In the genomic region with DNA sequence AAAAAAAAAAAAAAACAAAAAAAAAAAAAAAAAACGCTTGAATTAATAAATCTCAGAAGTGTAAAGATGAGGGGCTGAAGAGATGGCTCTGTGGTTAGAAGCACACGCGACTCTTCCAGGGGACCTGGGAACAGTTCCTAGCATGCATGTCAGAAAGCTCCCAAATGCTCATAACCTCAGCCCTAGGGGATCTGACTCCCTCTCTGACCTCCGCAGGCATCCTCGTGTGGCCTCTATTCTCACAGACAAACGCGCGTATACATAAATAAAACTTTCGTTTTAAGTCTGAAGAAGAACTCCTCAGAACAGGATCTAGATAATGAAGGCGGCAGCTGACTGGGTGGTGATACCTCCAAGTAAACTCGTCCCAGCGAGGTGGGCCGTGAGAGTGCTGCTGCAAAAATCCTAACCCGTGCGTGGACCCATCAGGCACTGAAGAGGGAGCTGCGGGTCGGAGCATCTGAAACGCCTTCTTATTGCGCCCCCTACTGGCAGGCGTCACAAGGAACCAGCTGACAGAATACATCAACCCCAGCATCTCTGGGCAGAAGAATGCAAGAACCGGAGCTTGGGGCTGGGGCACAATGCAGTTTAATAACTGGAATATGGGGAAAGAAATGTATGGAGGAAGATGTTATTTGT, we compare ENCODE assay signal across 8 mouse cellular contexts.
DNase-seq lines count a peak whose midpoint lies in the region; ATAC-seq lines count a peak whose summit lies in the region.

No protein-coding gene starts in this region.

- peaks cover 10% of the 10 kb centered on the region for H3K4me1 ChIP-seq in hindbrain, embryonic 15.5 days (replicated peaks)

- H3K9ac ChIP-seq in hindbrain, embryonic 15.5 days: no peak overlapping the region

- peaks cover 2% of the 10 kb centered on the region; the same call in 1 of the 2 replicates for H3K27me3 ChIP-seq in hindbrain, embryonic 15.5 days

- DNase-seq in WW6 (ENCODE audit: low read depth, low spot score): peak; percentile 67
- DNase-seq in cerebellum, postnatal 10 days: peak; percentile 96 to 97
- peak; percentile 73 to 77 for DNase-seq in frontal cortex, postnatal 25 days (ENCODE audit: low spot score in 2 of 2)
- peak; percentile 77 to 78 for DNase-seq in layer of hippocampus, postnatal 36 days
- peak; percentile 70 for DNase-seq in lung, postnatal 14 days
- DNase-seq in retina, postnatal 1 day: peak; percentile 89
- peak; percentile 36 to 78 for DNase-seq in urinary bladder, postnatal 4 days (ENCODE audit: low spot score in 2 of 2)

- H3K4me3 ChIP-seq in hindbrain, embryonic 15.5 days: peak overlapping the region; percentile 27

- peak overlapping the region; percentile 51 for H3K4me2 ChIP-seq in hindbrain, embryonic 15.5 days

- 7% methylated on average over 21 of the region's 21 CpGs for WGBS in hindbrain, embryonic 15.5 days

- H3K27ac ChIP-seq in hindbrain, embryonic 15.5 days (replicated peaks): no peak overlapping the region

- no peaks in the 10 kb centered on the region for H3K9me3 ChIP-seq in hindbrain, embryonic 15.5 days

- peak; percentile 78 for ATAC-seq in hindbrain, embryonic 15.5 days (ENCODE audit: low FRiP score, low read depth)

- no peaks in the 10 kb centered on the region for H3K36me3 ChIP-seq in hindbrain, embryonic 15.5 days
